Mouse (Mus musculus) bone marrow, adult 2 months (tissue): ENCODE measurements around the gene Pld1.

Source experiments
- CTCF ChIP-seq: fragments of 200-500 bp; IDR thresholded peaks from 2 replicates; pipeline ENCODE4 v1.5.1; 2011; ENCODE audit warnings: low read length, control low read depth; ENCODE audit not compliant: control insufficient read depth, insufficient read depth
- POLR2A ChIP-seq: fragments of 200-500 bp; IDR thresholded peaks from 2 replicates; pipeline ENCODE4 v1.6.1; 2011; ENCODE audit warnings: low read depth, mild to moderate bottlenecking, control low read depth, low read length, borderline replicate concordance; ENCODE audit not compliant: control insufficient read depth

DNA sequence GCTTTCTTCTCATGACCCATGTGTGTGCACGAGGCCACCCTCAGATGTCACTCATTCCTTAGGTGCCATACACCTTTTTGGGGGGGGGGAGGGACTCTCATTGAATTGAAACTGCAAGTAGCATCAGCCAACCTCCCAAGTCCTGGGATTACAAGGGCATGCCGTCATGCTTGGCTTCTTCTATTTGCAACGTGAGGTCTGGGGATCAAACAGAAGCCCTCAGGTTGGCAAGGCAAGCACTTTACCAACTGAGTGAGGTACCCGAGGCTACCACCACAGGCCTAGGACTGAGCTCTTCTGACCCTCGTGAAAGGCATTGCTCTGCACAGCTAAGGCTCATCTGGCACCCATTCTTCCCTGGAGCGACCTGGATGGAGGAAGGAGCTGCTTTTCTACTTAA, 65.8 kb downstream of the Pld1 start:
- no peak for TF ChIP-seq CTCF
- no peak for TF ChIP-seq POLR2A
